Mouse (Mus musculus) myocyte (in vitro differentiated cells): ENCODE results near the gene Ang5.
"Not testable (repeated sequence)": the region's sequence is repeated elsewhere in the genome, so short reads cannot be mapped to it uniquely, and the experiment has no call there.

Source experiments
- CEBPB ChIP-seq: IDR thresholded peaks from 2 replicates; pipeline ENCODE4 v1.6.1; 2011; ENCODE audit warnings: mild to moderate bottlenecking, moderate library complexity; ENCODE audit not compliant: poor library complexity, insufficient read depth, severe bottlenecking
- E2F4 ChIP-seq: IDR thresholded peaks from one replicate; pipeline ENCODE4 v1.6.1; 2011; ENCODE audit warnings: mild to moderate bottlenecking, control low read depth, moderate library complexity; ENCODE audit not compliant: insufficient read depth
- MAX ChIP-seq: IDR thresholded peaks from one replicate; pipeline ENCODE4 v1.6.1; 2011; ENCODE audit warnings: low read depth, mild to moderate bottlenecking, control low read depth
- MYOD1 ChIP-seq, 3 experiments: IDR thresholded peaks; one replicate each; pipeline ENCODE4 v1.6.1; 2011; ENCODE audit warnings: control low read depth in 2 of 3, low read depth in 2 of 3, mild to moderate bottlenecking in 2 of 3, moderate library complexity in 1 of 3; ENCODE audit not compliant: insufficient read length in 2 of 3, control insufficient read depth in 1 of 3
- MYOG ChIP-seq, 3 experiments: IDR thresholded peaks; one replicate each; pipeline ENCODE4 v1.6.1; 2011; ENCODE audit warnings: control low read depth in 2 of 3, low read depth in 2 of 3, mild to moderate bottlenecking in 2 of 3; ENCODE audit not compliant: insufficient read length in 2 of 3, control insufficient read depth in 1 of 3, insufficient read depth in 1 of 3
- POLR2A ChIP-seq: IDR thresholded peaks from one replicate; pipeline ENCODE4 v1.6.1; 2011; ENCODE audit warnings: low read depth, mild to moderate bottlenecking, control low read depth, moderate library complexity; ENCODE audit not compliant: insufficient read length
- POLR2AphosphoS2 ChIP-seq: IDR thresholded peaks from one replicate; pipeline ENCODE4 v1.6.1; 2011; ENCODE audit warnings: low read depth, control low read depth; ENCODE audit not compliant: insufficient read length
- TCF12 ChIP-seq: IDR thresholded peaks from one replicate; pipeline ENCODE4 v1.6.1; 2011; ENCODE audit warnings: mild to moderate bottlenecking, control low read depth; ENCODE audit not compliant: poor library complexity, insufficient read depth, severe bottlenecking
- TCF3 ChIP-seq: IDR thresholded peaks from one replicate; pipeline ENCODE4 v1.6.1; 2011; ENCODE audit warnings: low read depth, control low read depth; ENCODE audit not compliant: insufficient read length
- USF1 ChIP-seq: IDR thresholded peaks from one replicate; pipeline ENCODE4 v1.6.1; 2011; ENCODE audit warnings: low read depth, mild to moderate bottlenecking, control low read depth, moderate library complexity

DNA sequence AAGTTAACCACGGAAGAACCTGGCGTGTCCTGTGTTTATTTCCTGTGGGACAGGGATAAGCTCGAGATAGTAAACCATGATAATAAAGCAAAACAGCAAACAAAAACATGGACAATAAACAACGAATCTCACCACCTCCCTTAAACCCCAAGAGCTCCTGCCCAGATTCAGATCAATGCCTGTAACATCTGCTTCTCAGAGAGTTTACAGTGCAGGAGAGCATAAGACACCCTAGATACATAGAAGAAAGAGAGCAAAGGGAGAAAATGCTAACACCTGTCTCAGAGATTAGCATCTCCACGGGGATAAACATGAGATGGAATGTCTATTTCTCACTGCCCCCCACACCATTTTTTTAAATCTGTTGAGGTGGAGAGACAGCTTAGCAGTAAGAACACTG, 23.5 kb upstream of the Ang5 start:
- not testable (repeated sequence) for TF ChIP-seq MYOG (IDR thresholded peaks at IDR 0.05; ENCODE audit: control insufficient read depth in 1 of 3, insufficient read depth in 1 of 3, insufficient read length in 2 of 3, low read depth in 2 of 3); POLR2A; MAX; TCF12; TCF3; CEBPB; MYOD1 (IDR thresholded peaks at IDR 0.05; ENCODE audit: control insufficient read depth in 1 of 3, insufficient read length in 2 of 3, low read depth in 2 of 3); POLR2AphosphoS2; USF1; E2F4
